Mouse (Mus musculus): ENCODE data around the gene Tnfsf12.

DNA sequence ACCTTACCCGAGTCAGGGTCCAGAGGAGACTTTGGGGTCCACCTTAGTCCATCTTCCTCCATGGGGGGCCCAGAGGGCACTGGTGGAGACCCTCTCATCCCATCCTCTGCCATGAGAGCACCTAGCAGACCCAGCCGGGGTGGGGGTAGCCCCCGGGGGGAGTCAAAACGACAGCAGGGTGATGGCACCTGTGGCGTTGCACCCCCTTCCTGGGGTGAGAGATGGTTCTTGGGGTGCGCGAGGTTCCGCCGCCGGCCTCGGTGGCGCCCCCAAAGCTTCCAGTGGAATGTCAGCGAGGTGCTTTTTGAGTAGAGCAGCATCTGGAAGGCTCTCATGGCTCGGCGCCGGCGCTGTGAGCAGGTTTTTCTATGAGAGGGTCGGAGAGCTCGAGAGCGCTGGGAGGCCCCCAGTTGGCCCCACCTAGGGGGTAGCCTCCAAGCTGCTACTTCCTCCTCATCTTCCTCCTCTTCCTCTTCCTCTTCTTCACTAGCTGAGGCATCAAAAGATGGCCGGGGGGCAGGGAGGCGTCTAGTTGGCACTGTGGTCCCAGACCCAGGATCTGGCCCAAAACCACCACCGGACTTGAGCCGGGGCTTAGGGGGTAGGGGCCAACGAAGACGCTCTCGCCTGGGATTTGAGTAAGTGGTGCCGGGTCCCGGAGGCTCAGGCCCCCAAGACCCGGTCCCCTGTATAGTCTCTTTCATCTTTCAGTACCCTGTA lies 15.4 kb downstream of the Tnfsf12 start:
- TF ChIP-seq CTCF (IDR thresholded peaks at IDR 0.05; ENCODE audit: control insufficient read depth, insufficient read depth, insufficient replicate concordance, low read depth, low read length), result no peak
- no peak for TF ChIP-seq POLR2A (IDR thresholded peaks at IDR 0.05; ENCODE audit: control insufficient read depth, low read depth, low read length)

Measured in testis, adult 2 months (tissue).